Mouse (Mus musculus) brain, embryonic 14.5 days (tissue): Measurements from ENCODE around the gene Galntl6.

Source experiments
- CTCF ChIP-seq: fragments of 200-500 bp; IDR thresholded peaks from 2 replicates; pipeline ENCODE4 v1.5.1; 2012; ENCODE audit warnings: inconsistent platforms, mild to moderate bottlenecking, moderate library complexity, borderline replicate concordance; ENCODE audit not compliant: insufficient read depth, insufficient read length; ENCODE audit errors: extremely low read depth
- POLR2A ChIP-seq: fragments of 200-500 bp; IDR thresholded peaks from 2 replicates; pipeline ENCODE4 v1.6.1; 2012; ENCODE audit warnings: mild to moderate bottlenecking, inconsistent platforms, borderline replicate concordance; ENCODE audit not compliant: poor library complexity, insufficient read depth, insufficient read length, severe bottlenecking; ENCODE audit errors: extremely low read depth

DNA sequence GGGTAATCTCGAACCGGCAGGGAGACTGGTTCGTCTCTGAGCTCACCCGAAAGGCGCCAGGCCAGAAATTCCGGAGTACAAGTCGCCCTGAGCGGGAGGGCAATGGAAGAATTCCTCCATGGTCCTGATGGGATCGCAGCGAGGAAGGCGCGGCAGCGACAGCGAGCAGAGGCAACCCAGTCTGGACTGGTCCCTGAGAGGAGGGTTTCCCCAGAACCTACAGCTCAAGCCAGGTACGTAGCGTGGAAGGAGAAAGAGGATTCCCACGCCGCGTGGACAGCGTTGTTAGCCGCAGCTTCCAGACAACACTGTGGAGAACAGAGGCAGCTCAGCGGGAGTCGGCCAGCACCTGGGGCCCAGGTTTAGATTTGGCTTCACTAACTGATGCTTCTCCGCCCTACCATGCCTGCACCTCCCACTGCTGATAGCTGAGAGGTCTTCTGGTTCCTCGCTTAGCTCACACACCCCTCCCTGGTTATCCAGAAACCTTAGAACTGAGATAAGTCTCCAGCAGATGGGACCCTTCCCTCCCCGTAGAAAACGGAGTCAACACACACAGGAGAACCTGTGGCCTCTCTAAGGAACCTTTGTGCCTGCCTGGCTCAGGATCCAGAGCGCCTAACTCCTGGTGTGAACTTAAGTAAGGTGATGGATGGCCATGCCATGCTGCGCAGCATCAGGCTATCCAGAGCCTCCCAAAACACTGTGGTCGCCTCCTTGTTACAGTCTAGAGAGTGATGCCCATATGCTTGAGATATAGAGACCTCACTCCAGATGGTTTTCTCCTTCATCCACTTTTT, 600 bp upstream of the Galntl6 start:
- TF ChIP-seq CTCF, result no peak
- no peak for TF ChIP-seq POLR2A
